Mouse (Mus musculus) MEL (cell line): Measurements from ENCODE around the gene Klhdc8b. TPM values are rescaled to one million over a fixed set of nuclear protein-coding genes. Genes with fewer than 3 reads are reported as not detected.

ENCODE experiments used
- DNase-seq: peaks from one replicate; pipeline ENCODE4 v3.0.0; 2011; ENCODE audit warnings: low read depth, low spot score
- H3K27ac ChIP-seq: 2 replicates; pipeline ENCODE4 v1.5.1; 2012; ENCODE audit warnings: low read depth, mild to moderate bottlenecking, control low read depth, low read length, moderate library complexity; ENCODE audit not compliant: control insufficient read depth
- H3K27me3 ChIP-seq, 2 experiments: fragments of 150-350 bp in 1 of 2; sonication (generic) in 1 of 2; 2 replicates each; pipeline ENCODE4 v1.6.1; 2012; ENCODE audit warnings: low read length in 2 of 2, mild to moderate bottlenecking in 2 of 2, improper control_type of control experiment in 1 of 2, moderate library complexity in 1 of 2; ENCODE audit not compliant: insufficient read depth in 2 of 2, control insufficient read depth in 1 of 2
- H3K36me3 ChIP-seq, 2 experiments: 2 replicates each; pipeline ENCODE4 v1.6.1; 2012 to 2014; ENCODE audit warnings: low read length in 2 of 2, improper control_type of control experiment in 1 of 2, inconsistent platforms in 1 of 2, mild to moderate bottlenecking in 1 of 2; ENCODE audit not compliant: insufficient read depth in 2 of 2, control insufficient read depth in 1 of 2
- H3K4me1 ChIP-seq, 2 experiments: fragments of 150-350 bp in 1 of 2; sonication (generic) in 1 of 2; 2 replicates each; pipeline ENCODE4 v1.6.1; 2012; ENCODE audit warnings: low read length in 2 of 2, improper control_type of control experiment in 1 of 2, mild to moderate bottlenecking in 1 of 2; ENCODE audit not compliant: insufficient read depth in 2 of 2, control insufficient read depth in 1 of 2
- H3K4me3 ChIP-seq, 2 experiments: fragments of 150-350 bp in 1 of 2; sonication (generic) in 1 of 2; 2 replicates each; pipeline ENCODE4 v1.5.1; 2012; ENCODE audit warnings: low read depth in 2 of 2, low read length in 2 of 2, mild to moderate bottlenecking in 2 of 2, moderate library complexity in 2 of 2, control low read depth in 1 of 2, improper control_type of control experiment in 1 of 2; ENCODE audit not compliant: control insufficient read depth in 1 of 2, insufficient read depth in 1 of 2
- H3K79me2 ChIP-seq: 2 replicates; pipeline ENCODE4 v1.6.1; 2012; ENCODE audit warnings: mild to moderate bottlenecking, low read length, moderate library complexity; ENCODE audit not compliant: control insufficient read depth, poor library complexity, insufficient read depth
- H3K9ac ChIP-seq: 2 replicates; pipeline ENCODE4 v1.6.1; 2012; ENCODE audit warnings: low read depth, mild to moderate bottlenecking, control low read depth, low read length, moderate library complexity; ENCODE audit not compliant: control insufficient read depth, poor library complexity, severe bottlenecking
- H3K9me3 ChIP-seq: fragments of 150-350 bp; sonication (generic); replicated peaks from 2 replicates; pipeline ENCODE4 v1.6.1; 2012; ENCODE audit warnings: mild to moderate bottlenecking, low read length, improper control_type of control experiment, moderate library complexity; ENCODE audit not compliant: insufficient read depth
- CHD1 ChIP-seq: IDR thresholded peaks from 2 replicates; pipeline ENCODE4 v1.6.1; 2012; ENCODE audit warnings: low read depth, mild to moderate bottlenecking, inconsistent platforms, low read length, improper control_type of control experiment
- ELF1 ChIP-seq: IDR thresholded peaks from 2 replicates; pipeline ENCODE4 v1.6.1; 2014; ENCODE audit warnings: low read depth, mild to moderate bottlenecking, inconsistent platforms, low read length, improper control_type of control experiment, moderate library complexity
- EP300 ChIP-seq, 2 experiments: IDR thresholded peaks; 2 replicates each; pipeline ENCODE4 v1.6.1; 2011; ENCODE audit warnings: improper control_type of control experiment in 2 of 2, low read length in 2 of 2, low read depth in 1 of 2, mild to moderate bottlenecking in 1 of 2
- ETS1 ChIP-seq: IDR thresholded peaks from 2 replicates; pipeline ENCODE4 v1.6.1; 2012; ENCODE audit warnings: low read depth, mild to moderate bottlenecking, inconsistent platforms, low read length, improper control_type of control experiment, moderate library complexity
- GATA1 ChIP-seq: IDR thresholded peaks from 2 replicates; pipeline ENCODE4 v1.6.1; 2011; ENCODE audit warnings: low read depth, low read length, improper control_type of control experiment
- HCFC1 ChIP-seq: IDR thresholded peaks from 2 replicates; pipeline ENCODE4 v1.6.1; 2012; ENCODE audit warnings: low read depth, mild to moderate bottlenecking, inconsistent platforms, low read length, improper control_type of control experiment, moderate library complexity
- JUND ChIP-seq: IDR thresholded peaks from 2 replicates; pipeline ENCODE4 v1.6.1; 2011; ENCODE audit warnings: low read depth, mild to moderate bottlenecking, improper control_type of control experiment, low read length
- MAFK ChIP-seq: IDR thresholded peaks from 2 replicates; pipeline ENCODE4 v1.6.1; 2011; ENCODE audit warnings: low read depth, mild to moderate bottlenecking, low read length, improper control_type of control experiment, borderline replicate concordance
- MAX ChIP-seq: IDR thresholded peaks from 2 replicates; pipeline ENCODE4 v1.6.1; 2011; ENCODE audit warnings: low read length, improper control_type of control experiment
- MEF2A ChIP-seq: IDR thresholded peaks from 2 replicates; pipeline ENCODE4 v1.6.1; 2014; ENCODE audit warnings: low read depth, mild to moderate bottlenecking, inconsistent platforms, low read length, improper control_type of control experiment; ENCODE audit not compliant: poor library complexity, insufficient replicate concordance, severe bottlenecking; ENCODE audit errors: extremely low read depth
- MXI1 ChIP-seq: IDR thresholded peaks from 2 replicates; pipeline ENCODE4 v1.6.1; 2011; ENCODE audit warnings: mild to moderate bottlenecking, low read depth, low read length, improper control_type of control experiment
- MYB ChIP-seq: IDR thresholded peaks from 2 replicates; pipeline ENCODE4 v1.6.1; 2011; ENCODE audit warnings: mild to moderate bottlenecking, low read depth, low read length, improper control_type of control experiment
- MYC ChIP-seq: IDR thresholded peaks from 2 replicates; pipeline ENCODE4 v1.6.1; 2011; ENCODE audit warnings: low read depth, mild to moderate bottlenecking, low read length, improper control_type of control experiment, moderate library complexity
- NELFE ChIP-seq: IDR thresholded peaks from 2 replicates; pipeline ENCODE4 v1.6.1; 2011; ENCODE audit warnings: low read depth, low read length, improper control_type of control experiment
- NRF1 ChIP-seq: IDR thresholded peaks from 2 replicates; pipeline ENCODE4 v1.6.1; 2014; ENCODE audit warnings: low read depth, mild to moderate bottlenecking, inconsistent platforms, low read length, improper control_type of control experiment, moderate library complexity; ENCODE audit not compliant: poor library complexity, insufficient read depth, severe bottlenecking
- POLR2A ChIP-seq, 2 experiments: IDR thresholded peaks; 2 replicates each; pipeline ENCODE4 v1.6.1; 2011 to 2012; ENCODE audit warnings: low read length in 2 of 2, mild to moderate bottlenecking in 2 of 2, control low read depth in 1 of 2, improper control_type of control experiment in 1 of 2, low read depth in 1 of 2, moderate library complexity in 1 of 2; ENCODE audit not compliant: control insufficient read depth in 1 of 2, insufficient read depth in 1 of 2, poor library complexity in 1 of 2
- POLR2AphosphoS5 ChIP-seq: IDR thresholded peaks from 2 replicates; pipeline ENCODE4 v1.6.1; 2012; ENCODE audit warnings: low read depth, borderline replicate concordance, mild to moderate bottlenecking, inconsistent platforms, low read length, moderate library complexity, mixed read lengths
- RCOR1 ChIP-seq: IDR thresholded peaks from 2 replicates; pipeline ENCODE4 v1.6.1; 2012; ENCODE audit warnings: low read depth, mild to moderate bottlenecking, inconsistent platforms, low read length, improper control_type of control experiment
- TBP ChIP-seq: IDR thresholded peaks from 2 replicates; pipeline ENCODE4 v1.8.0; 2011; ENCODE audit warnings: low read depth, low read length, improper control_type of control experiment
- TCF12 ChIP-seq: IDR thresholded peaks from 2 replicates; pipeline ENCODE4 v1.6.1; 2014; ENCODE audit warnings: low read depth, mild to moderate bottlenecking, inconsistent platforms, low read length, improper control_type of control experiment, moderate library complexity
- UBTF ChIP-seq: IDR thresholded peaks from 2 replicates; pipeline ENCODE4 v1.6.1; 2012; ENCODE audit warnings: low read depth, mild to moderate bottlenecking, inconsistent platforms, low read length, improper control_type of control experiment, moderate library complexity, borderline replicate concordance; ENCODE audit not compliant: insufficient read depth
- USF1 ChIP-seq: IDR thresholded peaks from 2 replicates; pipeline ENCODE4 v1.6.1; 2014; ENCODE audit warnings: low read depth, mild to moderate bottlenecking, inconsistent platforms, low read length, improper control_type of control experiment, moderate library complexity
- ZKSCAN1 ChIP-seq: IDR thresholded peaks from 2 replicates; pipeline ENCODE4 v1.6.1; 2012; ENCODE audit warnings: low read depth, mild to moderate bottlenecking, inconsistent platforms, low read length, improper control_type of control experiment, moderate library complexity
- ZMIZ1 ChIP-seq: IDR thresholded peaks from 2 replicates; pipeline ENCODE4 v1.6.1; 2012; ENCODE audit warnings: low read depth, mild to moderate bottlenecking, inconsistent platforms, low read length, improper control_type of control experiment, moderate library complexity
- ZNF384 ChIP-seq: IDR thresholded peaks from 2 replicates; pipeline ENCODE4 v1.6.1; 2012; ENCODE audit warnings: low read depth, mild to moderate bottlenecking, inconsistent platforms, low read length, improper control_type of control experiment
- polyA plus RNA-seq, 2 experiments: library from polyadenylated mRNA; stranded (reverse) in 1 of 2; unstranded in 1 of 2; fragments of >175 nt in 1 of 2; fragments of >200 nt in 1 of 2; gene quantifications; 2 replicates each; pipeline versions ENCODE4 v1.2.1 to v1.2.4; 2012; ENCODE audit warnings: low replicate concordance in 2 of 2, low read depth in 1 of 2; ENCODE audit not compliant: insufficient read length in 2 of 2, insufficient read depth in 1 of 2, missing spikeins in 1 of 2
- total RNA-seq: library from RNA; depleted of rRNA; stranded (reverse); fragments of 300-350 nt; gene quantifications from 2 replicates; pipeline ENCODE4 v1.2.3, GENCODE M21; 2012

The Klhdc8b gene
- total and polyA plus RNA-seq, 3 experiments: 57.3 to 77.2 (median 71.9) TPM

GRCm38 (mm10) chr9:108454429-108454828 lies 7.0 kb downstream of the Klhdc8b start (continued):
- TF ChIP-seq MEF2A (no peak), POLR2AphosphoS5 (no peak), NELFE (no peak), NRF1 (no peak), MXI1 (no peak), ZKSCAN1 (no peak; the same call in 1 of the 2 replicates)

- Histone ChIP-seq H3K9ac (peak overlapping the region; percentile 12), H3K9me3 (no peaks in the 10 kb centered on the region), H3K4me1 (peaks cover 25 to 65% of the 10 kb centered on the region in 2 experiments), H3K27me3 (no peaks in the 10 kb centered on the region), H3K27ac (peak overlapping the region; percentile 37), H3K4me3 (peak overlapping the region in 1 of 2 experiments; percentile 23; a peak in 2 of 4 replicates), H3K36me3 (peaks cover 0 to 29% of the 10 kb centered on the region in 2 experiments; a peak in 2 of 4 replicates), H3K79me2 (peaks cover 5% of the 10 kb centered on the region)
- peak; percentile 64 for DNase-seq
- peak; percentile 33; the same call in 1 of the 2 replicates for TF ChIP-seq MXI1
- no peak for TF ChIP-seq TBP
- TF ChIP-seq HCFC1: 0 out of 2 replicates have a peak, but pooled peaks have one; percentile 25
- TF ChIP-seq EP300 (IDR thresholded peaks at IDR 0.05; ENCODE audit: low read depth in 1 of 2, low read length in 2 of 2): peak in 1 of 2 experiments; percentile 14; a peak in 1 of 4 replicates
- 0 out of 2 replicates have a peak, but pooled peaks have one; percentile 2 for TF ChIP-seq GATA1
- TF ChIP-seq RCOR1: no peak
- 0 out of 2 replicates have a peak, but pooled peaks have one; percentile 12 for TF ChIP-seq NELFE
- TF ChIP-seq ETS1: 0 out of 2 replicates have a peak, but pooled peaks have one; percentile 3
- TF ChIP-seq CHD1: no peak
- TF ChIP-seq ZMIZ1: no peak
Observed at GRCm38 (mm10) chr9:108453458-108453857, 7.9 kb downstream of the Klhdc8b start.

- no peak for DNase-seq
- Histone ChIP-seq H3K9ac (peak overlapping the region; percentile 50), H3K27ac (peak overlapping the region; percentile 37), H3K36me3 (peaks cover 0 to 29% of the 10 kb centered on the region in 2 experiments; a peak in 2 of 4 replicates), H3K4me1 (peaks cover 25 to 65% of the 10 kb centered on the region in 2 experiments), H3K79me2 (peaks cover 5% of the 10 kb centered on the region), H3K9me3 (no peaks in the 10 kb centered on the region), H3K4me3 (peak overlapping the region; percentile 69 to 80), H3K27me3 (no peaks in the 10 kb centered on the region)
- TF ChIP-seq POLR2A (IDR thresholded peaks at IDR 0.05; ENCODE audit: control insufficient read depth in 1 of 2, insufficient read depth in 1 of 2, low read depth in 1 of 2, low read length in 2 of 2, poor library complexity in 1 of 2): no peak
- TF ChIP-seq USF1: peak; percentile 66; the same call in 1 of the 2 replicates
- no peak for TF ChIP-seq ELF1
- no peak for TF ChIP-seq MYB
- no peak for TF ChIP-seq UBTF
- no peak for TF ChIP-seq MAFK
- TF ChIP-seq MYC: 0 out of 2 replicates have a peak, but pooled peaks have one; percentile 6
- TF ChIP-seq MAX: no peak
- no peak for TF ChIP-seq TCF12
- TF ChIP-seq ZNF384: no peak
- TF ChIP-seq JUND: no peak
Observed at GRCm38 (mm10) chr9:108452911-108453310, 8.5 kb downstream of the Klhdc8b start.
